Mouse (Mus musculus) kidney, postnatal 0 days (tissue): ENCODE results near the gene Alg9. TPM values are rescaled to one million over a fixed set of nuclear protein-coding genes. Genes with fewer than 3 reads are reported as not detected.
A peak's percentile ranks its signal among the peaks of the same experiment; 100 is the strongest.

Source experiments
- ATAC-seq: fragments of 200-750 bp; cut with Nextera tagmentation; replicated peaks from 2 replicates; pipeline ENCODE4 v1.8.0; 2017; ENCODE audit warnings: low read depth, moderate number of reproducible peaks, moderate TSS enrichment, moderate library complexity; ENCODE audit not compliant: low FRiP score
- DNase-seq: peaks from one replicate; pipeline ENCODE4 v3.0.0-alpha.2; 2016; ENCODE audit warnings: low spot score
- H3K27ac ChIP-seq: fragments of 300-500 bp; sonication (generic); 2 replicates; pipeline ENCODE4 v1.5.1; 2014; ENCODE audit warnings: mild to moderate bottlenecking
- H3K27me3 ChIP-seq: fragments of 300-500 bp; sonication (generic); 2 replicates; pipeline ENCODE4 v1.6.1; 2014; ENCODE audit warnings: low read length, mixed read lengths; ENCODE audit not compliant: insufficient read depth
- H3K36me3 ChIP-seq: fragments of 300-500 bp; sonication (generic); 2 replicates; pipeline ENCODE4 v1.6.1; 2014; ENCODE audit warnings: low read length, mixed read lengths; ENCODE audit not compliant: insufficient read depth
- H3K4me1 ChIP-seq: fragments of 300-500 bp; sonication (generic); replicated peaks from 2 replicates; pipeline ENCODE4 v1.6.1; 2014; ENCODE audit warnings: antibody characterized with exemption, low read length, mixed read lengths; ENCODE audit not compliant: insufficient read depth
- H3K4me2 ChIP-seq: fragments of 300-500 bp; sonication (generic); 2 replicates; pipeline ENCODE4 v1.6.1; 2014; ENCODE audit warnings: mild to moderate bottlenecking, low read length, moderate library complexity, mixed read lengths
- H3K4me3 ChIP-seq: fragments of 300-500 bp; sonication (generic); replicated peaks from 2 replicates; pipeline ENCODE4 v1.5.1; 2014; ENCODE audit warnings: low read depth, low read length
- H3K9ac ChIP-seq: fragments of 300-500 bp; sonication (generic); 2 replicates; pipeline ENCODE4 v1.6.1; 2014; ENCODE audit warnings: low read depth, low read length
- H3K9me3 ChIP-seq: fragments of 300-500 bp; sonication (generic); replicated peaks from 2 replicates; pipeline ENCODE4 v1.6.1; 2016; ENCODE audit warnings: low read length, inconsistent platforms, mixed read lengths
- CTCF ChIP-seq: IDR thresholded peaks from 2 replicates; pipeline ENCODE4 v1.5.1; 2016; ENCODE audit warnings: antibody characterized with exemption, low read depth, mild to moderate bottlenecking, moderate library complexity
- WGBS: fragments of 180-500 bp; shearing (Covaris S2); extraction: QIAGEN DNeasy Blood & Tissue Kit; methylation state at CpG from one replicate; pipeline ENCODE4 v1.1.7; 2014; 5-methylcytosine and 5-hydroxymethylcytosine counted together
- polyA plus RNA-seq: library from polyadenylated mRNA; unstranded; fragments of >200 nt; fragmentation: Nextera tagmentation; extraction: Ambion mirVana; gene quantifications from 2 replicates; pipeline ENCODE4 v1.2.1, GENCODE M21; 2015

Gene Alg9
- polyA plus RNA-seq, 1 experiment from 2014 or later = 24.8 TPM

DNA sequence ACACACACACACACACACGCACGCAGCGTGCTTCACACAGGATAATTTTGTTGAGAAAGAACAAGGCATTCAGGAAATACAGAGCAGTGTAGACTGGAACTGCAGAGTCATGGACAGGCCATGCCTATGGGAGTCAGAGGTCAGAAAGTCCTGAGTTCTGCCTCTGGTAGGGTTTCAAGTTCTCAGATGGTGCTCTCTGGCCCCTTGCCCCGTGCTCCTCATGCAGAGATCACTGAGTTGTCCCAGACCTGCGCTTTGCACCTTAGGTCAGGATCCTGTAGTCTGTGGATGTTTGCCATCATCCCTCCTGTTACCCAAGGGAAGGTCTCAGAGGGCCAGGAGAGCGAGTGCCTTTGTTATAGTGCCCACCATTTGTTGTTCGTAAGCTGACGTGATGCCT lies 22.0 kb downstream of the Alg9 start:
- 89% methylated on average over 8 of the region's 8 CpGs for WGBS
- no peak overlapping the region for H3K9ac ChIP-seq
- no peak overlapping the region for H3K4me3 ChIP-seq
- H3K9me3 ChIP-seq = no peaks in the 10 kb centered on the region
- H3K4me1 ChIP-seq = no peaks in the 10 kb centered on the region
- TF ChIP-seq CTCF = no peak
- no peaks in the 10 kb centered on the region for H3K27me3 ChIP-seq
- H3K4me2 ChIP-seq = no peak overlapping the region
- no peak overlapping the region for H3K27ac ChIP-seq
- DNase-seq (no peak), ATAC-seq (no peak)
- H3K36me3 ChIP-seq = peaks cover 12% of the 10 kb centered on the region; the same call in 1 of the 2 replicates

GRCm38 (mm10) chr9:50797641-50798040 lies 22.8 kb downstream of the Alg9 start:
- 96% methylated on average over 7 of the region's 7 CpGs for WGBS
- Histone ChIP-seq H3K4me2 (no peak overlapping the region), H3K27me3 (no peaks in the 10 kb centered on the region), H3K4me3 (no peak overlapping the region), H3K27ac (no peak overlapping the region), H3K4me1 (no peaks in the 10 kb centered on the region), H3K9me3 (no peaks in the 10 kb centered on the region), H3K36me3 (peaks cover 12% of the 10 kb centered on the region), H3K9ac (no peak overlapping the region)
- no peak for ATAC-seq
- no peak for TF ChIP-seq CTCF
- no peak for DNase-seq

DNA sequence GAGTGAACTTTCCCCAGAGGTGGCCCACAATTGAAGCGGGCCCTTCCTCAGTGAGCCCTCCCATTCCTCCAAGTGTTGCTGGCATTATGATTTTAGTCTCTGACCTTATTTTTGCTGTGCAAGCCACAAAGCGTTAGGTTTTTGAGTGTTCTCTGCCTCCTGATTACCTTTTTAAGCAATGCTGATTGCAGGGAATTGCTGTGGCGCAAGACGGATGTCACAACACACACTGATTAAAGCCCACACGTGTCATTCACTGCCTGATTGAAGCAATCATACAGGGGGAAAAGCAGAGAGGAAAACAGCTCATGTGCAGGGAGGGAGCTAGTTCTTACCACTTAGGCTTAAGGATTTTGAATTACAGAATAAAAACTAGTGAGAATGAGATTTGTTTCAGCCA lies 23.5 kb downstream of the Alg9 start:
- no peak overlapping the region for H3K4me3 ChIP-seq
- DNase-seq (no peak), ATAC-seq (no peak)
- no peak overlapping the region for H3K9ac ChIP-seq
- no peaks in the 10 kb centered on the region for H3K27me3 ChIP-seq
- no peak for TF ChIP-seq CTCF
- WGBS = 82% methylated on average over 5 of the region's 5 CpGs
- H3K4me1 ChIP-seq = no peaks in the 10 kb centered on the region
- H3K4me2 ChIP-seq = no peak overlapping the region
- H3K27ac ChIP-seq = no peak overlapping the region
- peaks cover 16% of the 10 kb centered on the region for H3K36me3 ChIP-seq
- no peaks in the 10 kb centered on the region for H3K9me3 ChIP-seq

DNA sequence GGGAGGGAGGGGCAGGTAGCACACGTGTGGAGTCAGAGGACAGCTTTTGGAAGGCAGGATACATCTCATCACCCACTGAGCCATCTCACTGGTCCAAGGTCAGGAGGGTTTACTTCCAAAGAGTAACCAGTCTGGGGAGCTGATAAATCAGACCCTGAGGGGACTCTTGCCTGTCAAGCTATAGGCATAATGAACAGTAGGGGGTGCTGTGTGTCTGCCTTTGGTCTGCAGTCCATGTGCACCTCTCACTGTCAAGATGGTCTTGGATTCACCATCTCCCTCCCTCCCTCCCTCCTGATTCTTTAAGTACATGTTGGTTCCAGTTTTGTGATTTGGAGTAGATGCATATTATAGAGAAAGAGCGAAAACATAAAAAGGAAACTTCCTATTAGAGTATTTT lies 26.2 kb downstream of the Alg9 start:
- Histone ChIP-seq H3K9me3 (no peaks in the 10 kb centered on the region), H3K27ac (no peak overlapping the region), H3K36me3 (peaks cover 28% of the 10 kb centered on the region), H3K4me1 (no peaks in the 10 kb centered on the region), H3K27me3 (no peaks in the 10 kb centered on the region), H3K4me2 (no peak overlapping the region), H3K4me3 (no peak overlapping the region), H3K9ac (no peak overlapping the region)
- ATAC-seq = 0 out of 2 replicates have a peak, but pooled peaks have one; percentile 21
- WGBS = 45% methylated on average over 2 of the region's 2 CpGs
- peak; percentile 65 for DNase-seq
- peak; percentile 73 for TF ChIP-seq CTCF

GRCm38 (mm10) chr9:50803055-50803671 lies 28.3 kb downstream of the Alg9 start:
- no peak for ATAC-seq
- H3K4me2 ChIP-seq = no peak overlapping the region
- peaks cover 34% of the 10 kb centered on the region for H3K36me3 ChIP-seq
- H3K4me1 ChIP-seq = no peaks in the 10 kb centered on the region
- TF ChIP-seq CTCF = no peak
- H3K4me3 ChIP-seq = no peak overlapping the region
- H3K27me3 ChIP-seq = no peaks in the 10 kb centered on the region
- no peak for DNase-seq
- 87% methylated on average over 7 of the region's 7 CpGs for WGBS
- H3K9me3 ChIP-seq = no peaks in the 10 kb centered on the region
- no peak overlapping the region for H3K27ac ChIP-seq
- H3K9ac ChIP-seq = no peak overlapping the region

GRCm38 (mm10) chr9:50808471-50808870 lies 33.7 kb downstream of the Alg9 start:
- Histone ChIP-seq H3K9ac (no peak overlapping the region), H3K4me3 (no peak overlapping the region), H3K36me3 (peaks cover 34% of the 10 kb centered on the region), H3K27me3 (no peaks in the 10 kb centered on the region), H3K4me2 (no peak overlapping the region), H3K9me3 (no peaks in the 10 kb centered on the region), H3K4me1 (no peaks in the 10 kb centered on the region), H3K27ac (no peak overlapping the region)
- ATAC-seq (no peak), DNase-seq (no peak)
- no peak for TF ChIP-seq CTCF
- WGBS = 70% methylated on average over 6 of the region's 6 CpGs

- DNase-seq = peak; percentile 14
- no peak overlapping the region for H3K4me3 ChIP-seq
- H3K9ac ChIP-seq = no peak overlapping the region
- WGBS = 65% methylated on average over 13 of the region's 13 CpGs
- H3K9me3 ChIP-seq = no peaks in the 10 kb centered on the region
- no peak overlapping the region for H3K27ac ChIP-seq
- no peaks in the 10 kb centered on the region for H3K27me3 ChIP-seq
- ATAC-seq = no peak
- TF ChIP-seq CTCF = no peak
- peaks cover 36% of the 10 kb centered on the region for H3K36me3 ChIP-seq
- no peak overlapping the region for H3K4me2 ChIP-seq
- H3K4me1 ChIP-seq = no peaks in the 10 kb centered on the region
These were observed 34.3 kb downstream of the Alg9 start for GRCm38 (mm10) chr9:50809146-50809545.
